Mouse (Mus musculus): ENCODE data around the gene Hoxa6. TPM values are rescaled to one million over a fixed set of nuclear protein-coding genes. Genes with fewer than 3 reads are reported as not detected.

The Hoxa6 gene
- total and polyA plus RNA-seq, 3 experiments, result not detected

DNA sequence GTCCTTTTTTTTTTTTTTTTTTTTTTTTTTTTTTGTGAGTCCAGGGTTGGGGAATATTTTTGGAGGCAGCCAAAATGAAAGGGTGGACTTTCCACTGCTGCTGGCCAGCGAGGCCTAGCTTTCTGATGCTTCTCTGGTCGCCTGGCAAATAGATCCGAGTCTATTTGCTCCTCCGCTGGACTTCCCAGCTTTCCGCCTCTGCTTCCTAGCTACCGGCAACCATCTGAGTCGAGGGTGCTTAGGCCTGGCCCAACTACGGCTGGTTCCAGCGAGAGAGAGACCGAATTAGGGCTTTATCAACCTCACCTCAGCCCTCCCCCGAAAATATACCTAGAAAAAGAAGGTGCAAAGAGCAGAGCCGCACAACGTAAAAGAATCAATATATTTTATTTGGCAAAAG, 14.2 kb upstream of the Hoxa6 start:
- no peak overlapping the region for H3K27ac ChIP-seq (ENCODE audit: control insufficient read depth, low read depth, low read length)
- H3K4me3 ChIP-seq (ENCODE audit: control insufficient read depth in 1 of 2, insufficient read depth in 1 of 2, low read depth in 2 of 2, low read length in 2 of 2), result no peak overlapping the region
- no peaks in the 10 kb centered on the region for H3K27me3 ChIP-seq (ENCODE audit: control insufficient read depth in 1 of 2, insufficient read depth in 2 of 2, low read length in 2 of 2)
- no peak overlapping the region for H3K9ac ChIP-seq (ENCODE audit: control insufficient read depth, low read depth, low read length, poor library complexity, severe bottlenecking)
- H3K79me2 ChIP-seq (ENCODE audit: control insufficient read depth, insufficient read depth, low read length, poor library complexity), result no peaks in the 10 kb centered on the region
- H3K9me3 ChIP-seq (replicated peaks; ENCODE audit: insufficient read depth, low read length), result no peaks in the 10 kb centered on the region
- no peak for DNase-seq (ENCODE audit: low read depth, low spot score)
- H3K36me3 ChIP-seq (ENCODE audit: control insufficient read depth in 1 of 2, insufficient read depth in 2 of 2, low read length in 2 of 2), result no peaks in the 10 kb centered on the region
- TF ChIP-seq UBTF (IDR thresholded peaks at IDR 0.05; ENCODE audit: borderline replicate concordance, insufficient read depth, low read depth, low read length), result no peak
- TF ChIP-seq TBP (IDR thresholded peaks at IDR 0.05; ENCODE audit: low read depth, low read length), result no peak
- no peak for TF ChIP-seq HCFC1 (IDR thresholded peaks at IDR 0.05; ENCODE audit: low read depth, low read length)
- no peak for TF ChIP-seq SMC3 (IDR thresholded peaks at IDR 0.05; ENCODE audit: low read depth, low read length)
- TF ChIP-seq EP300 (IDR thresholded peaks at IDR 0.05; ENCODE audit: low read depth in 1 of 2, low read length in 2 of 2), result no peak
- TF ChIP-seq MAZ (IDR thresholded peaks at IDR 0.05; ENCODE audit: low read depth, low read length), result no peak
- no peak for TF ChIP-seq POLR2AphosphoS5 (IDR thresholded peaks at IDR 0.05; ENCODE audit: borderline replicate concordance, low read depth, low read length)
- no peak for TF ChIP-seq TAL1 (IDR thresholded peaks at IDR 0.05; ENCODE audit: low read length)
- no peak for TF ChIP-seq ELF1 (IDR thresholded peaks at IDR 0.05; ENCODE audit: low read depth, low read length)
- no peak for TF ChIP-seq CTCF (IDR thresholded peaks at IDR 0.05 in 2 of 3, conservative IDR thresholded peaks at IDR 0.05 in 1 of 3; ENCODE audit: control insufficient read depth in 1 of 3, insufficient read depth in 1 of 3, low read depth in 2 of 3, low read length in 3 of 3, poor library complexity in 1 of 3, severe bottlenecking in 1 of 3)
- no peak for TF ChIP-seq JUND (IDR thresholded peaks at IDR 0.05; ENCODE audit: low read depth, low read length)
- no peak for TF ChIP-seq ZMIZ1 (IDR thresholded peaks at IDR 0.05; ENCODE audit: low read depth, low read length)
- TF ChIP-seq POLR2A (IDR thresholded peaks at IDR 0.05; ENCODE audit: control insufficient read depth in 1 of 2, insufficient read depth in 1 of 2, low read depth in 1 of 2, low read length in 2 of 2, poor library complexity in 1 of 2), result no peak
- TF ChIP-seq POLR2AphosphoS2 (IDR thresholded peaks at IDR 0.05; ENCODE audit: low read length), result no peak
- TF ChIP-seq E2F4 (IDR thresholded peaks at IDR 0.05; ENCODE audit: borderline replicate concordance, low read depth, low read length), result no peak
- no peak for TF ChIP-seq RAD21 (IDR thresholded peaks at IDR 0.05; ENCODE audit: low read depth, low read length)
- TF ChIP-seq MAX (IDR thresholded peaks at IDR 0.05; ENCODE audit: low read length), result no peak
- no peak for TF ChIP-seq MXI1 (IDR thresholded peaks at IDR 0.05; ENCODE audit: low read depth, low read length)
- TF ChIP-seq GATA1 (IDR thresholded peaks at IDR 0.05; ENCODE audit: low read depth, low read length), result no peak
- TF ChIP-seq MEF2A (IDR thresholded peaks at IDR 0.05; ENCODE audit: extremely low read depth, insufficient replicate concordance, low read depth, low read length, poor library complexity, severe bottlenecking), result no peak
- no peaks in the 10 kb centered on the region for H3K4me1 ChIP-seq (ENCODE audit: control insufficient read depth in 1 of 2, insufficient read depth in 2 of 2, low read length in 2 of 2)

DNA sequence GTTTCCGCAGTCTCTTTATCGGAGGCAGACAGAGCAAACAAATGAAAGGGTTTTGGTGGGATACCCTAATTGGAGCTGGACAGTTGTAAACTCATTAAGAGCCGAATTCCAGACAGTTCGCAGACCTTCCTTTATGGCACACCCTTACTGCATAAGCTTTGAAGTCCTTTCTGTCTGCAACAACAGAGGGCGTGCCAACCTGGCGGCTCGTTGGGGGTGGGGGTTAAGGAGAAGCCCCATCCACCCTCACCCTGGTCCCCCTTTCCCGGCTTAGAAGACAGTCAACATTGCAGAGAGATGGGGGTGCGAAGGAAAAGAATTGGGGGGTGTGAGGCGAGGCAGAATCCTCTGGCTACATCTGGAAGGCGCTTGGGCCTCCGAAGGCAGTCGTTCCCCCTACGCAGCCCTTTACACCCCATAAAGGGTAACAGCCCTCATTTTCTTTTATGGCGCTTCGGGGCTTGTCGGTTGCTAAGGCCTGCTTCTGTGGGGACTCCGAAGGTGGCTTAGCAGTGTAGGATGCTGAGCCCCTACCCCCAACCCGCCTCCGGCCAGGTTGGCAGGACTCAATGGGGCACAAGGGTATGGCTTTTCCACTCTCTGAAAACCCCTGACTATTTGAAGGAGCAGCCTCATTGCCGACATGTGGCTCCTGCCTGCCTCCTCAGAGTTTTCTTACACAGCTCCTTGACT, 13.6 kb upstream of the Hoxa6 start:
- no peaks in the 10 kb centered on the region for H3K27me3 ChIP-seq (ENCODE audit: control insufficient read depth in 1 of 2, insufficient read depth in 2 of 2, low read length in 2 of 2)
- no peak for DNase-seq (ENCODE audit: low read depth, low spot score)
- no peaks in the 10 kb centered on the region for H3K4me1 ChIP-seq (ENCODE audit: control insufficient read depth in 1 of 2, insufficient read depth in 2 of 2, low read length in 2 of 2)
- TF ChIP-seq CTCF (IDR thresholded peaks at IDR 0.05 in 2 of 3, conservative IDR thresholded peaks at IDR 0.05 in 1 of 3; ENCODE audit: control insufficient read depth in 1 of 3, insufficient read depth in 1 of 3, low read depth in 2 of 3, low read length in 3 of 3, poor library complexity in 1 of 3, severe bottlenecking in 1 of 3) (no peak), MAX (IDR thresholded peaks at IDR 0.05; ENCODE audit: low read length) (no peak), UBTF (IDR thresholded peaks at IDR 0.05; ENCODE audit: borderline replicate concordance, insufficient read depth, low read depth, low read length) (no peak), USF2 (IDR thresholded peaks at IDR 0.05; ENCODE audit: borderline replicate concordance in 1 of 2, insufficient read depth in 1 of 2, low read depth in 1 of 2, low read length in 2 of 2) (no peak), NELFE (IDR thresholded peaks at IDR 0.05; ENCODE audit: low read depth, low read length) (no peak), E2F4 (IDR thresholded peaks at IDR 0.05; ENCODE audit: borderline replicate concordance, low read depth, low read length) (no peak), TCF12 (IDR thresholded peaks at IDR 0.05; ENCODE audit: low read depth, low read length) (no peak), MAZ (IDR thresholded peaks at IDR 0.05; ENCODE audit: low read depth, low read length) (no peak), RCOR1 (IDR thresholded peaks at IDR 0.05; ENCODE audit: low read depth, low read length) (no peak), ETS1 (IDR thresholded peaks at IDR 0.05; ENCODE audit: low read depth, low read length) (no peak), CHD2 (IDR thresholded peaks at IDR 0.05; ENCODE audit: low read length) (no peak), ZKSCAN1 (IDR thresholded peaks at IDR 0.05; ENCODE audit: low read depth, low read length) (no peak), EP300 (IDR thresholded peaks at IDR 0.05; ENCODE audit: low read depth in 1 of 2, low read length in 2 of 2) (no peak), MAFK (IDR thresholded peaks at IDR 0.05; ENCODE audit: borderline replicate concordance, low read depth, low read length) (no peak), CHD1 (IDR thresholded peaks at IDR 0.05; ENCODE audit: low read depth, low read length) (no peak), RAD21 (IDR thresholded peaks at IDR 0.05; ENCODE audit: low read depth, low read length) (no peak), BHLHE40 (IDR thresholded peaks at IDR 0.05; ENCODE audit: borderline replicate concordance, low read depth, low read length) (no peak)

More for the DNA sequence above, 13.6 kb upstream of the Hoxa6 start:
- H3K4me3 ChIP-seq (ENCODE audit: control insufficient read depth in 1 of 2, insufficient read depth in 1 of 2, low read depth in 2 of 2, low read length in 2 of 2), result peak overlapping the region; percentile 24 to 74; a peak in 3 of 4 replicates
- H3K9me3 ChIP-seq (replicated peaks; ENCODE audit: insufficient read depth, low read length), result no peaks in the 10 kb centered on the region
- no peak overlapping the region for H3K27ac ChIP-seq (ENCODE audit: control insufficient read depth, low read depth, low read length)
- no peaks in the 10 kb centered on the region for H3K36me3 ChIP-seq (ENCODE audit: control insufficient read depth in 1 of 2, insufficient read depth in 2 of 2, low read length in 2 of 2)
- peak overlapping the region; percentile 47 for H3K9ac ChIP-seq (ENCODE audit: control insufficient read depth, low read depth, low read length, poor library complexity, severe bottlenecking)
- no peaks in the 10 kb centered on the region for H3K79me2 ChIP-seq (ENCODE audit: control insufficient read depth, insufficient read depth, low read length, poor library complexity)

Data from MEL (cell line).